Mouse (Mus musculus) kidney, postnatal 0 days (tissue): ENCODE measurements around the gene Tbx2. TPM values are rescaled to one million over a fixed set of nuclear protein-coding genes. Genes with fewer than 3 reads are reported as not detected.
A peak's percentile ranks its signal among the peaks of the same experiment; 100 is the strongest.

ENCODE experiments used
- ATAC-seq: fragments of 200-750 bp; cut with Nextera tagmentation; replicated peaks from 2 replicates; pipeline ENCODE4 v1.8.0; 2017; ENCODE audit warnings: low read depth, moderate number of reproducible peaks, moderate TSS enrichment, moderate library complexity; ENCODE audit not compliant: low FRiP score
- DNase-seq: peaks from one replicate; pipeline ENCODE4 v3.0.0-alpha.2; 2016; ENCODE audit warnings: low spot score
- H3K27ac ChIP-seq: fragments of 300-500 bp; sonication (generic); 2 replicates; pipeline ENCODE4 v1.5.1; 2014; ENCODE audit warnings: mild to moderate bottlenecking
- H3K27me3 ChIP-seq: fragments of 300-500 bp; sonication (generic); 2 replicates; pipeline ENCODE4 v1.6.1; 2014; ENCODE audit warnings: low read length, mixed read lengths; ENCODE audit not compliant: insufficient read depth
- H3K36me3 ChIP-seq: fragments of 300-500 bp; sonication (generic); 2 replicates; pipeline ENCODE4 v1.6.1; 2014; ENCODE audit warnings: low read length, mixed read lengths; ENCODE audit not compliant: insufficient read depth
- H3K4me1 ChIP-seq: fragments of 300-500 bp; sonication (generic); replicated peaks from 2 replicates; pipeline ENCODE4 v1.6.1; 2014; ENCODE audit warnings: antibody characterized with exemption, low read length, mixed read lengths; ENCODE audit not compliant: insufficient read depth
- H3K4me2 ChIP-seq: fragments of 300-500 bp; sonication (generic); 2 replicates; pipeline ENCODE4 v1.6.1; 2014; ENCODE audit warnings: mild to moderate bottlenecking, low read length, moderate library complexity, mixed read lengths
- H3K4me3 ChIP-seq: fragments of 300-500 bp; sonication (generic); replicated peaks from 2 replicates; pipeline ENCODE4 v1.5.1; 2014; ENCODE audit warnings: low read depth, low read length
- H3K9ac ChIP-seq: fragments of 300-500 bp; sonication (generic); 2 replicates; pipeline ENCODE4 v1.6.1; 2014; ENCODE audit warnings: low read depth, low read length
- H3K9me3 ChIP-seq: fragments of 300-500 bp; sonication (generic); replicated peaks from 2 replicates; pipeline ENCODE4 v1.6.1; 2016; ENCODE audit warnings: low read length, inconsistent platforms, mixed read lengths
- CTCF ChIP-seq: IDR thresholded peaks from 2 replicates; pipeline ENCODE4 v1.5.1; 2016; ENCODE audit warnings: antibody characterized with exemption, low read depth, mild to moderate bottlenecking, moderate library complexity
- WGBS: fragments of 180-500 bp; shearing (Covaris S2); extraction: QIAGEN DNeasy Blood & Tissue Kit; methylation state at CpG from one replicate; pipeline ENCODE4 v1.1.7; 2014; 5-methylcytosine and 5-hydroxymethylcytosine counted together
- polyA plus RNA-seq: library from polyadenylated mRNA; unstranded; fragments of >200 nt; fragmentation: Nextera tagmentation; extraction: Ambion mirVana; gene quantifications from 2 replicates; pipeline ENCODE4 v1.2.1, GENCODE M21; 2015

The Tbx2 gene
- polyA plus RNA-seq, 1 experiment from 2014 or later, result 22.5 TPM

GRCm38 (mm10) chr11:85821659-85822058, 10.7 kb upstream of the Tbx2 start:
- Histone ChIP-seq H3K4me2 (no peak overlapping the region), H3K4me1 (peaks cover 22% of the 10 kb centered on the region; the same call in 1 of the 2 replicates), H3K9me3 (no peaks in the 10 kb centered on the region), H3K36me3 (no peaks in the 10 kb centered on the region), H3K27me3 (no peaks in the 10 kb centered on the region), H3K9ac (no peak overlapping the region), H3K4me3 (no peak overlapping the region), H3K27ac (peak overlapping the region; percentile 64)
- ATAC-seq (peak; percentile 30; the same call in 1 of the 2 replicates), DNase-seq (no peak)
- TF ChIP-seq CTCF, result no peak
- WGBS, result 68% methylated on average over 9 of the region's 9 CpGs

GRCm38 (mm10) chr11:85823181-85823580, 9.2 kb upstream of the Tbx2 start:
- no peaks in the 10 kb centered on the region for H3K27me3 ChIP-seq
- H3K4me2 ChIP-seq, result no peak overlapping the region
- H3K9ac ChIP-seq, result no peak overlapping the region
- H3K9me3 ChIP-seq, result no peaks in the 10 kb centered on the region
- H3K4me1 ChIP-seq, result peaks cover 31% of the 10 kb centered on the region; the same call in 1 of the 2 replicates
- H3K27ac ChIP-seq, result no peak overlapping the region
- ATAC-seq, result no peak
- peak; percentile 89 for DNase-seq
- no peaks in the 10 kb centered on the region for H3K36me3 ChIP-seq
- peak; percentile 93 for TF ChIP-seq CTCF
- no peak overlapping the region for H3K4me3 ChIP-seq
- WGBS, result 26% methylated on average over 6 of the region's 6 CpGs

DNA sequence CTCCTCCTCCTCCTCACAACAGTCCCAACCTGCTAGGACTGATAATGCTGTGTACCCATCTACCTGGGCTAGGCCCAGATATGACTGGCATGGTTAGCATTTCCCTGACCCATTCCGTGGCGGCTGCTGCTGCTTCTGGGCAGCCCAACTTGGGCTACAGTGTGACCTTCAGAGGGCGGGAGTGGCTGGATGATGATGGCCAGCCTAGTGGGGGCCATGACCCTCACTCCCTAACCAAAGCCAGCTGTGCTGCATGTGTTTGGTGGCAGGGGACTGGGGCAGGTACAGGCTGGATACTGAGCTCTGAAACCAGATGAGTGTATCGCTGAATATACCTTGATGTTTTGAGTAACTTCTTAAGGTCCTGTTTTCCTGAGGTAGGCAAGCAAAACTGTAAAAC, 8.6 kb upstream of the Tbx2 start:
- 0 out of 2 replicates have a peak, but pooled peaks cover 4% of the 10 kb centered on the region for H3K27me3 ChIP-seq
- no peak for TF ChIP-seq CTCF
- no peaks in the 10 kb centered on the region for H3K9me3 ChIP-seq
- ATAC-seq (no peak), DNase-seq (no peak)
- no peak overlapping the region for H3K9ac ChIP-seq
- peaks cover 35% of the 10 kb centered on the region; the same call in 1 of the 2 replicates for H3K4me1 ChIP-seq
- H3K36me3 ChIP-seq, result no peaks in the 10 kb centered on the region
- WGBS, result 86% methylated on average over 4 of the region's 4 CpGs
- no peak overlapping the region for H3K27ac ChIP-seq
- H3K4me3 ChIP-seq, result no peak overlapping the region
- H3K4me2 ChIP-seq, result no peak overlapping the region

DNA sequence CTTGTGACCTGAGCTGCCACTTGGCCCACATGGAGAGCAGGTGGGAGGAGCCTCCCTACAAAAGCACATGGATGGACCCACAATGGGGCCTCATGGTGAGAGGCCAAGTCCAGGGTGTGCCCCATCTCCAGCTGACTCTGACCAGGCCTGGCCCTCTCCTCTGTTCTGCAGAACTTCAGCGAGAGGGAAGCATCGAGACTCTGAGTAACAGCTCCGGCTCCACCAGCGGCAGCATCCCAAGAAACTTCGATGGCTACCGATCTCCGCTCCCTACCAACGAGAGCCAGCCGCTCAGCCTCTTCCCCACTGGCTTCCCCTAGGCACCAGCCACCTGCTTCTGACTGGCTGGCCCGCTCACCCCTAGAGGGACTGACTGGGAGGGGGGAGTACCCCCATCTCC, 7.3 kb upstream of the Tbx2 start:
- peaks cover 47% of the 10 kb centered on the region for H3K4me1 ChIP-seq
- ATAC-seq, result no peak
- H3K4me2 ChIP-seq, result no peak overlapping the region
- H3K27ac ChIP-seq, result 0 out of 2 replicates have a peak overlapping the region, but pooled peaks have one; percentile 78
- DNase-seq, result no peak
- 0 out of 2 replicates have a peak, but pooled peaks cover 7% of the 10 kb centered on the region for H3K27me3 ChIP-seq
- no peak for TF ChIP-seq CTCF
- WGBS, result 87% methylated on average over 10 of the region's 10 CpGs
- no peak overlapping the region for H3K4me3 ChIP-seq
- no peaks in the 10 kb centered on the region for H3K36me3 ChIP-seq
- no peaks in the 10 kb centered on the region for H3K9me3 ChIP-seq
- H3K9ac ChIP-seq, result no peak overlapping the region

DNA sequence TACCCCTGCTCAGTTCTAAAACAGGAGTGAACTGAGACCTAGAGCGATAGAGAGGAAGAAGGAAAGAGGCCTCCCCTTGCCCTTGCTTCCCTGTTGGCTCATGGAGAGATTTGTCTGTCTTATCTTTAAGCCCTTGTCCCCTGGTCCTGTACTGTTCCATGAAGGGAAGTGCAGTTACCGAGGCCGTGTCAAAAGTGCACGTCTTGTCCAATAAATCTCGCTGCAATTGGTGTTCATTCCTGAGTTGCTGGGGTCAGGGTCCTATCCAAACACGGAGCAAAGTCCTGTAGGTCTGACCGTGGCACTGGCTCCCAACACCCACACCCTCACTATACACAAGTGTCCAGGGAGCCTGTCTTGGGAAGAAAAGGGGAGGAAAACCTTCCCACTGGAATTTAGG, 6.5 kb upstream of the Tbx2 start:
- ATAC-seq, result no peak
- Histone ChIP-seq H3K27ac (peak overlapping the region; percentile 78; the same call in 1 of the 2 replicates), H3K4me1 (peaks cover 55% of the 10 kb centered on the region)

GRCm38 (mm10) chr11:85827342-85827741, 5.0 kb upstream of the Tbx2 start:
- DNase-seq (peak; percentile 57), ATAC-seq (no peak)
- no peak overlapping the region for H3K4me2 ChIP-seq
- no peak overlapping the region for H3K4me3 ChIP-seq
- H3K4me1 ChIP-seq, result peaks cover 51% of the 10 kb centered on the region
- H3K27me3 ChIP-seq, result 0 out of 2 replicates have a peak, but pooled peaks cover 7% of the 10 kb centered on the region
- no peak for TF ChIP-seq CTCF
- H3K27ac ChIP-seq, result peak overlapping the region; percentile 78
- WGBS, result 43% methylated on average over 9 of the region's 9 CpGs
- no peak overlapping the region for H3K9ac ChIP-seq
- no peaks in the 10 kb centered on the region for H3K9me3 ChIP-seq
- no peaks in the 10 kb centered on the region for H3K36me3 ChIP-seq

More for the DNA sequence above, 6.5 kb upstream of the Tbx2 start:
- no peaks in the 10 kb centered on the region for H3K9me3 ChIP-seq
- TF ChIP-seq CTCF, result no peak
- 0 out of 2 replicates have a peak, but pooled peaks cover 7% of the 10 kb centered on the region for H3K27me3 ChIP-seq
- peak; percentile 58 for DNase-seq
- H3K4me2 ChIP-seq, result no peak overlapping the region
- H3K36me3 ChIP-seq, result no peaks in the 10 kb centered on the region
- H3K9ac ChIP-seq, result no peak overlapping the region
- 24% methylated on average over 7 of the region's 7 CpGs for WGBS
- no peak overlapping the region for H3K4me3 ChIP-seq
